Mouse (Mus musculus): ENCODE measurements around the gene Gucy2c. TPM values are rescaled to one million over a fixed set of nuclear protein-coding genes. Genes with fewer than 3 reads are reported as not detected.

Gucy2c gene
- total and polyA plus RNA-seq, 2 experiments from 2014 or later = 0.55 to 1.1 TPM

- 0 out of 2 replicates have a peak overlapping the region, but pooled peaks have one; percentile 0 for H3K9ac ChIP-seq (replicated peaks; ENCODE audit: low read length, poor library complexity, severe bottlenecking)
- 33% methylated on average over 18 of the region's 18 CpGs for WGBS
- no peak for TF ChIP-seq CTCF (IDR thresholded peaks at IDR 0.05)
- H3K4me2 ChIP-seq (ENCODE audit: low read depth, low read length, poor library complexity, severe bottlenecking) = peak overlapping the region; percentile 93
- H3K9me3 ChIP-seq (ENCODE audit: low read length) = no peaks in the 10 kb centered on the region
- H3K4me1 ChIP-seq (ENCODE audit: insufficient read depth, low read length) = peaks cover 13% of the 10 kb centered on the region
- H3K36me3 ChIP-seq (ENCODE audit: insufficient read depth, low read length) = peaks cover 8% of the 10 kb centered on the region; the same call in 1 of the 2 replicates
- peak overlapping the region; percentile 33; the same call in 1 of the 2 replicates for H3K27ac ChIP-seq (ENCODE audit: low read depth, low read length)
- ATAC-seq (ENCODE audit: low FRiP score) = peak; percentile 35; the same call in 1 of the 2 replicates
- DNase-seq (ENCODE audit: low spot score) = no peak
- H3K4me3 ChIP-seq (ENCODE audit: low read depth, low read length) = peak overlapping the region; percentile 62
- H3K27me3 ChIP-seq (ENCODE audit: insufficient read depth, low read length) = no peaks in the 10 kb centered on the region
Measured at GRCm38 (mm10) chr6:136807395-136808013, 25.9 kb upstream of the Gucy2c start.

GRCm38 (mm10) chr6:136806819-136807218, 25.3 kb upstream of the Gucy2c start:
- no peak for TF ChIP-seq CTCF (IDR thresholded peaks at IDR 0.05)
- Histone ChIP-seq H3K36me3 (ENCODE audit: insufficient read depth, low read length) (peaks cover 2% of the 10 kb centered on the region; the same call in 1 of the 2 replicates), H3K4me3 (ENCODE audit: low read depth, low read length) (peak overlapping the region; percentile 62; the same call in 1 of the 2 replicates), H3K4me2 (ENCODE audit: low read depth, low read length, poor library complexity, severe bottlenecking) (peak overlapping the region; percentile 93), H3K27me3 (ENCODE audit: insufficient read depth, low read length) (no peaks in the 10 kb centered on the region), H3K9ac (replicated peaks; ENCODE audit: low read length, poor library complexity, severe bottlenecking) (no peak overlapping the region), H3K9me3 (ENCODE audit: low read length) (no peaks in the 10 kb centered on the region), H3K4me1 (ENCODE audit: insufficient read depth, low read length) (peaks cover 13% of the 10 kb centered on the region), H3K27ac (ENCODE audit: low read depth, low read length) (no peak overlapping the region)
- ATAC-seq (ENCODE audit: low FRiP score) = no peak
- WGBS = 62% methylated on average over 5 of the region's 5 CpGs
- DNase-seq (ENCODE audit: low spot score) = no peak

- Histone ChIP-seq H3K9ac (replicated peaks; ENCODE audit: low read length, poor library complexity, severe bottlenecking) (no peak overlapping the region), H3K27me3 (ENCODE audit: insufficient read depth, low read length) (no peaks in the 10 kb centered on the region), H3K36me3 (ENCODE audit: insufficient read depth, low read length) (no peaks in the 10 kb centered on the region), H3K4me2 (ENCODE audit: low read depth, low read length, poor library complexity, severe bottlenecking) (no peak overlapping the region), H3K27ac (ENCODE audit: low read depth, low read length) (no peak overlapping the region), H3K4me3 (ENCODE audit: low read depth, low read length) (no peak overlapping the region), H3K4me1 (ENCODE audit: insufficient read depth, low read length) (peaks cover 13% of the 10 kb centered on the region), H3K9me3 (ENCODE audit: low read length) (no peaks in the 10 kb centered on the region)
- TF ChIP-seq CTCF (IDR thresholded peaks at IDR 0.05) = no peak
- 87% methylated on average over 1 of the region's 1 CpGs for WGBS
- no peak for ATAC-seq (ENCODE audit: low FRiP score)
- DNase-seq (ENCODE audit: low spot score) = no peak
Measured at GRCm38 (mm10) chr6:136805409-136805775, 23.8 kb upstream of the Gucy2c start.

- no peak for DNase-seq (ENCODE audit: low spot score)
- no peaks in the 10 kb centered on the region for H3K27me3 ChIP-seq (ENCODE audit: insufficient read depth, low read length)
- H3K9ac ChIP-seq (replicated peaks; ENCODE audit: low read length, poor library complexity, severe bottlenecking) = 0 out of 2 replicates have a peak overlapping the region, but pooled peaks have one; percentile 95
- no peak for ATAC-seq (ENCODE audit: low FRiP score)
- peak overlapping the region; percentile 75 for H3K4me3 ChIP-seq (ENCODE audit: low read depth, low read length)
- WGBS = 31% methylated on average over 9 of the region's 9 CpGs
- no peak; the same call in 1 of the 2 replicates for TF ChIP-seq CTCF (IDR thresholded peaks at IDR 0.05)
- peaks cover 13% of the 10 kb centered on the region for H3K4me1 ChIP-seq (ENCODE audit: insufficient read depth, low read length)
- H3K9me3 ChIP-seq (ENCODE audit: low read length) = no peaks in the 10 kb centered on the region
- H3K27ac ChIP-seq (ENCODE audit: low read depth, low read length) = peak overlapping the region; percentile 99
- H3K4me2 ChIP-seq (ENCODE audit: low read depth, low read length, poor library complexity, severe bottlenecking) = peak overlapping the region; percentile 78
- no peaks in the 10 kb centered on the region for H3K36me3 ChIP-seq (ENCODE audit: insufficient read depth, low read length)
Measured at GRCm38 (mm10) chr6:136804705-136805408, 23.3 kb upstream of the Gucy2c start.

- H3K36me3 ChIP-seq (ENCODE audit: insufficient read depth, low read length) = no peaks in the 10 kb centered on the region
- peak; percentile 96 for DNase-seq (ENCODE audit: low spot score)
Measured at GRCm38 (mm10) chr6:136803739-136804633, 22.4 kb upstream of the Gucy2c start, which contains the start of gene Hist4h4. TSS of gene Hist4h4 (minus strand) at chr6:136804415.

More at GRCm38 (mm10) chr6:136803739-136804633, 22.4 kb upstream of the Gucy2c start, which contains the start of gene Hist4h4:
- H3K27me3 ChIP-seq (ENCODE audit: insufficient read depth, low read length) = no peaks in the 10 kb centered on the region
- ATAC-seq (ENCODE audit: low FRiP score) = peak; percentile 70
- peak within 1 kb of the TSS; percentile 95 for H3K9ac ChIP-seq (replicated peaks; ENCODE audit: low read length, poor library complexity, severe bottlenecking)
- H3K4me2 ChIP-seq (ENCODE audit: low read depth, low read length, poor library complexity, severe bottlenecking) = peak within 1 kb of the TSS; percentile 78
- peaks cover 6% of the 10 kb centered on the region for H3K4me1 ChIP-seq (ENCODE audit: insufficient read depth, low read length)
- WGBS = under 1% methylated on average over 50 of the region's 50 CpGs
- H3K27ac ChIP-seq (ENCODE audit: low read depth, low read length) = peak within 1 kb of the TSS; percentile 99
- no peaks in the 10 kb centered on the region for H3K9me3 ChIP-seq (ENCODE audit: low read length)
- TF ChIP-seq CTCF (IDR thresholded peaks at IDR 0.05) = no peak; the same call in none of the 2 replicates
- H3K4me3 ChIP-seq (ENCODE audit: low read depth, low read length) = peak within 1 kb of the TSS; percentile 75

Measured in midbrain, postnatal 0 days (tissue).